Mouse (Mus musculus): Measurements from ENCODE around the gene Gkap1. TPM values are rescaled to one million over a fixed set of nuclear protein-coding genes. Genes with fewer than 3 reads are reported as not detected.

Gkap1 gene
- polyA plus RNA-seq, 1 experiment from 2014 or later: 32.1 TPM

- WGBS: 70% methylated on average over 4 of the region's 4 CpGs
- Histone ChIP-seq H3K4me1 (ENCODE audit: control insufficient read depth in 2 of 2, insufficient read depth in 2 of 2, low read length in 2 of 2) (no peaks in the 10 kb centered on the region), H3K4me2 (ENCODE audit: low read length) (no peak overlapping the region), H3K9ac (ENCODE audit: low read length) (no peak overlapping the region), H3K27me3 (ENCODE audit: control insufficient read depth, insufficient read depth, low read length) (no peaks in the 10 kb centered on the region), H3K27ac (replicated peaks in 1 of 2; ENCODE audit: control insufficient read depth in 1 of 2, insufficient read depth in 1 of 2, low read depth in 2 of 2, low read length in 2 of 2) (no peak overlapping the region), H3K9me3 (ENCODE audit: control insufficient read depth, low read length) (no peaks in the 10 kb centered on the region), H3K4me3 (ENCODE audit: control insufficient read depth in 1 of 2, insufficient read depth in 1 of 2, low read depth in 1 of 2, low read length in 2 of 2) (no peak overlapping the region), H3K36me3 (ENCODE audit: control insufficient read depth, insufficient read depth, low read length) (no peaks in the 10 kb centered on the region)
- ATAC-seq (ENCODE audit: insufficient number of reproducible peaks, insufficient read depth, low FRiP score, low read depth): no peak
Measured at GRCm38 (mm10) chr13:58281936-58282335, 6.4 kb upstream of the Gkap1 start.

GRCm38 (mm10) chr13:58280528-58280927 is 5.0 kb upstream of the Gkap1 start:
- H3K4me2 ChIP-seq (ENCODE audit: low read length): no peak overlapping the region
- no peaks in the 10 kb centered on the region for H3K9me3 ChIP-seq (ENCODE audit: control insufficient read depth, low read length)
- WGBS: 87% methylated on average over 3 of the region's 3 CpGs
- no peaks in the 10 kb centered on the region for H3K4me1 ChIP-seq (ENCODE audit: control insufficient read depth in 2 of 2, insufficient read depth in 2 of 2, low read length in 2 of 2)
- peaks cover 5% of the 10 kb centered on the region for H3K27me3 ChIP-seq (ENCODE audit: control insufficient read depth, insufficient read depth, low read length)
- no peak overlapping the region for H3K9ac ChIP-seq (ENCODE audit: low read length)
- no peak overlapping the region for H3K27ac ChIP-seq (replicated peaks in 1 of 2; ENCODE audit: control insufficient read depth in 1 of 2, insufficient read depth in 1 of 2, low read depth in 2 of 2, low read length in 2 of 2)
- no peak for ATAC-seq (ENCODE audit: insufficient number of reproducible peaks, insufficient read depth, low FRiP score, low read depth)
- no peak overlapping the region for H3K4me3 ChIP-seq (ENCODE audit: control insufficient read depth in 1 of 2, insufficient read depth in 1 of 2, low read depth in 1 of 2, low read length in 2 of 2)
- H3K36me3 ChIP-seq (ENCODE audit: control insufficient read depth, insufficient read depth, low read length): no peaks in the 10 kb centered on the region

GRCm38 (mm10) chr13:58276256-58276655 is 757 bp upstream of the Gkap1 start:
- H3K27me3 ChIP-seq (ENCODE audit: control insufficient read depth, insufficient read depth, low read length): peaks cover 8% of the 10 kb centered on the region
- no peak overlapping the region for H3K9ac ChIP-seq (ENCODE audit: low read length)
- no peak for ATAC-seq (ENCODE audit: insufficient number of reproducible peaks, insufficient read depth, low FRiP score, low read depth)
- no peak overlapping the region for H3K4me2 ChIP-seq (ENCODE audit: low read length)
- H3K4me3 ChIP-seq (ENCODE audit: control insufficient read depth in 1 of 2, insufficient read depth in 1 of 2, low read depth in 1 of 2, low read length in 2 of 2): no peak overlapping the region
- H3K9me3 ChIP-seq (ENCODE audit: control insufficient read depth, low read length): no peaks in the 10 kb centered on the region
- peaks cover 4 to 13% of the 10 kb centered on the region in 2 experiments for H3K4me1 ChIP-seq (ENCODE audit: control insufficient read depth in 2 of 2, insufficient read depth in 2 of 2, low read length in 2 of 2)
- WGBS: 68% methylated on average over 10 of the region's 10 CpGs
- no peak overlapping the region for H3K27ac ChIP-seq (replicated peaks in 1 of 2; ENCODE audit: control insufficient read depth in 1 of 2, insufficient read depth in 1 of 2, low read depth in 2 of 2, low read length in 2 of 2)
- H3K36me3 ChIP-seq (ENCODE audit: control insufficient read depth, insufficient read depth, low read length): no peaks in the 10 kb centered on the region

- no peaks in the 10 kb centered on the region for H3K9me3 ChIP-seq (ENCODE audit: control insufficient read depth, low read length)
- H3K27me3 ChIP-seq (ENCODE audit: control insufficient read depth, insufficient read depth, low read length): peaks cover 8% of the 10 kb centered on the region
- 23% methylated on average over 9 of the region's 9 CpGs for WGBS
- no peak for ATAC-seq (ENCODE audit: insufficient number of reproducible peaks, insufficient read depth, low FRiP score, low read depth)
- H3K4me2 ChIP-seq (ENCODE audit: low read length): peak overlapping the region; percentile 80
- peaks cover 4 to 13% of the 10 kb centered on the region in 2 experiments for H3K4me1 ChIP-seq (ENCODE audit: control insufficient read depth in 2 of 2, insufficient read depth in 2 of 2, low read length in 2 of 2)
- no peak overlapping the region for H3K27ac ChIP-seq (replicated peaks in 1 of 2; ENCODE audit: control insufficient read depth in 1 of 2, insufficient read depth in 1 of 2, low read depth in 2 of 2, low read length in 2 of 2)
- H3K9ac ChIP-seq (ENCODE audit: low read length): peak overlapping the region; percentile 91; the same call in 1 of the 2 replicates
- H3K36me3 ChIP-seq (ENCODE audit: control insufficient read depth, insufficient read depth, low read length): no peaks in the 10 kb centered on the region
- peak overlapping the region; percentile 93 to 96 for H3K4me3 ChIP-seq (ENCODE audit: control insufficient read depth in 1 of 2, insufficient read depth in 1 of 2, low read depth in 1 of 2, low read length in 2 of 2)
Measured at GRCm38 (mm10) chr13:58275076-58275475, 423 bp downstream of the Gkap1 start.

GRCm38 (mm10) chr13:58274259-58274991 is 1.1 kb downstream of the Gkap1 start:
- Histone ChIP-seq H3K9me3 (ENCODE audit: control insufficient read depth, low read length) (no peaks in the 10 kb centered on the region), H3K36me3 (ENCODE audit: control insufficient read depth, insufficient read depth, low read length) (no peaks in the 10 kb centered on the region), H3K4me2 (ENCODE audit: low read length) (peak overlapping the region; percentile 80), H3K4me3 (ENCODE audit: control insufficient read depth in 1 of 2, insufficient read depth in 1 of 2, low read depth in 1 of 2, low read length in 2 of 2) (peak overlapping the region; percentile 93 to 96), H3K27me3 (ENCODE audit: control insufficient read depth, insufficient read depth, low read length) (peaks cover 8% of the 10 kb centered on the region), H3K4me1 (ENCODE audit: control insufficient read depth in 2 of 2, insufficient read depth in 2 of 2, low read length in 2 of 2) (peaks cover 4 to 13% of the 10 kb centered on the region in 2 experiments), H3K27ac (replicated peaks in 1 of 2; ENCODE audit: control insufficient read depth in 1 of 2, insufficient read depth in 1 of 2, low read depth in 2 of 2, low read length in 2 of 2) (peak overlapping the region; percentile 13 to 80), H3K9ac (ENCODE audit: low read length) (peak overlapping the region; percentile 91)
- under 1% methylated on average over 63 of the region's 84 CpGs for WGBS
- ATAC-seq (ENCODE audit: insufficient number of reproducible peaks, insufficient read depth, low FRiP score, low read depth): peak; percentile 82

- Histone ChIP-seq H3K9ac (ENCODE audit: low read length) (peak overlapping the region; percentile 91), H3K4me1 (ENCODE audit: control insufficient read depth in 2 of 2, insufficient read depth in 2 of 2, low read length in 2 of 2) (peaks cover 4 to 13% of the 10 kb centered on the region in 2 experiments), H3K36me3 (ENCODE audit: control insufficient read depth, insufficient read depth, low read length) (no peaks in the 10 kb centered on the region), H3K27ac (replicated peaks in 1 of 2; ENCODE audit: control insufficient read depth in 1 of 2, insufficient read depth in 1 of 2, low read depth in 2 of 2, low read length in 2 of 2) (peak overlapping the region; percentile 31 to 80; a peak in 2 of 4 replicates), H3K9me3 (ENCODE audit: control insufficient read depth, low read length) (no peaks in the 10 kb centered on the region), H3K27me3 (ENCODE audit: control insufficient read depth, insufficient read depth, low read length) (peaks cover 8% of the 10 kb centered on the region), H3K4me2 (ENCODE audit: low read length) (peak overlapping the region; percentile 80), H3K4me3 (ENCODE audit: control insufficient read depth in 1 of 2, insufficient read depth in 1 of 2, low read depth in 1 of 2, low read length in 2 of 2) (peak overlapping the region; percentile 93 to 96)
- WGBS: under 1% methylated on average over 108 of the region's 115 CpGs
- ATAC-seq (ENCODE audit: insufficient number of reproducible peaks, insufficient read depth, low FRiP score, low read depth): peak; percentile 49
Measured at GRCm38 (mm10) chr13:58273411-58274258, 1.9 kb downstream of the Gkap1 start.

- Histone ChIP-seq H3K4me3 (ENCODE audit: control insufficient read depth in 1 of 2, insufficient read depth in 1 of 2, low read depth in 1 of 2, low read length in 2 of 2) (no peak overlapping the region), H3K4me1 (ENCODE audit: control insufficient read depth in 2 of 2, insufficient read depth in 2 of 2, low read length in 2 of 2) (no peaks in the 10 kb centered on the region), H3K27ac (replicated peaks in 1 of 2; ENCODE audit: control insufficient read depth in 1 of 2, insufficient read depth in 1 of 2, low read depth in 2 of 2, low read length in 2 of 2) (no peak overlapping the region), H3K9me3 (ENCODE audit: control insufficient read depth, low read length) (no peaks in the 10 kb centered on the region), H3K27me3 (ENCODE audit: control insufficient read depth, insufficient read depth, low read length) (no peaks in the 10 kb centered on the region), H3K4me2 (ENCODE audit: low read length) (no peak overlapping the region), H3K9ac (ENCODE audit: low read length) (no peak overlapping the region), H3K36me3 (ENCODE audit: control insufficient read depth, insufficient read depth, low read length) (peaks cover 14% of the 10 kb centered on the region)
- no peak for ATAC-seq (ENCODE audit: insufficient number of reproducible peaks, insufficient read depth, low FRiP score, low read depth)
- 71% methylated on average over 3 of the region's 3 CpGs for WGBS
Measured at GRCm38 (mm10) chr13:58266864-58267263, 8.6 kb downstream of the Gkap1 start.
